Mouse (Mus musculus) left cerebral cortex, postnatal 14 days (tissue): ENCODE measurements around the gene Olfr734. TPM values are rescaled to one million over a fixed set of nuclear protein-coding genes. Genes with fewer than 3 reads are reported as not detected.

Source experiments
- DNase-seq, 2 experiments: peaks; one replicate each; pipeline ENCODE4 v3.0.0; 2021 to 2022; ENCODE audit warnings: low spot score in 2 of 2, mixed read lengths in 1 of 2
- intact Hi-C: fragments of 180-260 bp; cut with DNase I; formaldehyde crosslinking; loops from one replicate; pipeline ENCODE4 v1.15.1; 2025
- long read RNA-seq, 2 experiments: library from polyadenylated mRNA; stranded (forward); transcript quantifications; one replicate each; pipeline ENCODE4 v2.0.0; 2021
- total RNA-seq, 2 experiments: library from RNA; stranded (reverse); gene quantifications; 2 replicates each; pipeline ENCODE4 v1.2.3; 2021

Gene Olfr734
- not detected for total RNA-seq
- long read RNA-seq, experiment 1, result 0 reads
- long read RNA-seq, experiment 2, result 0 reads

DNA sequence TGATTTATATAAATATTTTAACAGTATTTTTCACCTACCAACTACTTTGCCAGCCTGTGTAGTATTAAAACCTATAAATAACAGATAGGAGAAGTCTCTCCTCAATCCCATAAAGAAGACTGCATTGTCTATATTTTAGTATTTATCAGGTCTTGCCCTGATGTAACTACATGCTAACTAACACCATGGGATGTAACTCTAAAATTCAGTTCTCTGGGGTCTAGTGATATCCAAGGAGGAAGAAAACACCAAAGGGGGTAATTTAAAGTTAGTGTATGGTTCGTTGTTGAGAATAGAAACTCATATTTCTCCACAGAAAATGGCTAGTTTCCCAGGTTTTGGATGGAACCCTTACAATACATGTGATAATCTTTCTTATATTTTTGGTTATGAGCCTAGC lies at the start of gene Olfr734:
TSS of gene Olfr734 (minus strand) at position 101 of the 400 bp plus-strand sequence.
- intact Hi-C loops, result no loop called here
- DNase-seq, result no peak

DNA sequence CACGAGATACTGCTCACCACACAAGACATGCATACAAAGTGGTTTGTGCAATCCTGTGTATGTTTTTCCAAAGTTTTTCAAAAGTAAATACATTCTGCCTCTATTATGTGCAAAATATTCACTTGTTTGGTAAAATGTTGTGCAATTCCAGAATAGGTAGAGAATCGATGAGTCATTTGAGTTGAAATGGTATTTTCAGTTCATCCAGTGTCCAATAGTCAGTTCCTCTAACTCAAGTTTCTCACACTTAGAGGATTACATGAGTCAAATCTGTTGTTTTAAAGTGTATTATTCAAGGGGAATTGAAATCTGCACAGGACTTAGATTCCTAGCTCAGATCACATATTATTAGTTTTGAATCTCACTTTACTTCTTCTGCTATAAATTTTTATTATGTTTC lies 37.0 kb upstream of the Olfr734 start:
- DNase-seq, result no peak
- intact Hi-C loops, result no loop called here

DNA sequence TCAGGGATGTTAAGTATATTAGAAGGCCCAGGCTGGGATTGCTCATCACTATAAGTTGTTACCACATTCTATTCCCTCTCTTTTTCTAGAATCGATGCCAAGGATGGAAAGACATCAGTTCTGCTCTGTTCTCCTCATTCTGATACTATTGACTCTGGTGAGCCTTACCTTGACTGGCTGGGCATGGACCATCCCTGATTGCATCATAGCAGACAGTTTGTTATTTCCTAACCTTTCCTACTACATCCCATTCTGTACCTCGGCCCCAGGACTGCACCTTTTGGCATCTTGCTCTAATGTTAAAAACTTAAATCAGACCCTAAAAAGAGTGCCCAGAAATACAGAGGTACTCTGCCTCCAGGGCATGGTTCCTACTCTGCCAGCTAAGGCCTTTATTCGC lies 33.9 kb upstream of the Olfr734 start:
- no peak for DNase-seq
- intact Hi-C loops, result no loop called here

GRCm38 (mm10) chr14:50357593-50357992 lies 31.0 kb upstream of the Olfr734 start, which contains the start of gene Tlr11:
TSS of gene Tlr11 (plus strand) at chr14:50357914.
- no peak for DNase-seq

DNA sequence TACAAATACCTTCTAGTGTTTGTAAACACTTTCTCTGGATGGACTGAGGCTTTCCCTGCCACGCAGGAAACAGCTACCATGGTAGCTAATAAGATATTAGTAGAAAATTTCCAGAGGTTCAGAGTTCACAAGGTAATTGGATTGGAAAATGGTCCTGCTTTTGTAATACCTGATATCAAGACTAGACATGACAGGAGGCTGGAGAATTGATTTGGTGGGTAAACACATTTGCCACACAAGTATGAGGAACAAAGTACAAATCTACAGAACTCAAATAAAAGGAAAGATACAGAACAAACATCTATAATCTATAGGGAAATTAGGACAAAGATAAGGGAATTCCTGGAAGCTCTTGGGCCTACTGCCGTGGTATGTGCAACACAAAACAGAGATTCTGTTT lies 30.2 kb upstream of the Olfr734 start:
- intact Hi-C loops, result no loop called here

More at GRCm38 (mm10) chr14:50357593-50357992, 31.0 kb upstream of the Olfr734 start, which contains the start of gene Tlr11:
- intact Hi-C loops, result no loop called here

GRCm38 (mm10) chr14:50352438-50352837 lies 25.9 kb upstream of the Olfr734 start:
- intact Hi-C loops, result no loop called here
- peak in 1 of 2 experiments; percentile 1 for DNase-seq

More for the DNA sequence above, 30.2 kb upstream of the Olfr734 start:
- DNase-seq, result no peak

- intact Hi-C loops, result no loop called here
- no peak for DNase-seq
Measured at GRCm38 (mm10) chr14:50348796-50349195, 22.2 kb upstream of the Olfr734 start, which contains the start of gene Olfr735. TSS of gene Olfr735 (minus strand) at chr14:50348872.

GRCm38 (mm10) chr14:50301422-50301821 lies 25.1 kb downstream of the Olfr734 start, which contains the start of gene Olfr733:
TSS of gene Olfr733 (minus strand) at chr14:50301522.
- DNase-seq, result no peak
- intact Hi-C loops, result no loop called here

DNA sequence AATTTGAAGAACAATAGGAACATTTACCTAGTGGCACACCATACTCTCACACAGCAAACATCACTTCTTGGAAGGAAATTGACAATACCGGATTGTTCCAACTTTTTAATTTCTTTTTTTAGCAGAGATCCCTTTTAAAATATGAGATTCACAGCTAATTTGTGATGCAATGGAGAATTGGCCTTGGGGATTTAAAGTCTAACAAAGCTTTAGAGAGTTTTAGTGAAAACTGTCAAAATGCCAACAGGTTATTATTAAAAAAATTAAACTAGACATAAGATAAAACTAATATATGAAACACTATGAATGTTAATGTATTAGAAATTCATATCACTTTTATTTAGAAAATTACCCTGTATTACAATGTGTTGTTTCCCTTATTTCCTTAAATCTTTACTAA lies 42.5 kb downstream of the Olfr734 start, which contains the start of gene Olfr732:
TSS of gene Olfr732 (minus strand) at position 101 of the 400 bp plus-strand sequence.
- intact Hi-C loops, result no loop called here

More for the DNA sequence above, 42.5 kb downstream of the Olfr734 start, which contains the start of gene Olfr732:
- no peak for DNase-seq

Other genes with a start within 250 kb of the Olfr734 start
- not detected for gene Olfr726, start 235.8 kb downstream of the Olfr734 start, total RNA-seq
- not detected for gene Olfr727, start 203.6 kb downstream of the Olfr734 start, total RNA-seq
- not detected for gene Olfr728, start 184.1 kb downstream of the Olfr734 start, total RNA-seq
- not detected for gene Olfr729, start 173.9 kb downstream of the Olfr734 start, total RNA-seq
- gene Olfr730, start 138.6 kb downstream of the Olfr734 start, total RNA-seq, result not detected
- not detected for gene Olfr731, start 84.9 kb downstream of the Olfr734 start, total RNA-seq
- not detected for gene Olfr732, start 42.6 kb downstream of the Olfr734 start, total RNA-seq
- gene Olfr733, start 25.2 kb downstream of the Olfr734 start, total RNA-seq, result not detected
- gene Olfr735, start 22.1 kb upstream of the Olfr734 start, total RNA-seq, result not detected
- gene Tlr11, start 31.2 kb upstream of the Olfr734 start, total RNA-seq, result not detected
- not detected for gene Olfr736, start 54.4 kb upstream of the Olfr734 start, total RNA-seq
- not detected for gene Olfr738, start 80.8 kb upstream of the Olfr734 start, total RNA-seq
- gene Olfr739, start 91.9 kb upstream of the Olfr734 start, total RNA-seq, result not detected
- gene Olfr740, start 118.8 kb upstream of the Olfr734 start, total RNA-seq, result not detected
- not detected for gene Olfr741, start 146.0 kb upstream of the Olfr734 start, total RNA-seq
- gene Olfr742, start 176.8 kb upstream of the Olfr734 start, total RNA-seq, result not detected
- not detected for gene Olfr743, start 195.1 kb upstream of the Olfr734 start, total RNA-seq